Mouse (Mus musculus): ENCODE results near the gene Wfdc12.

GRCm38 (mm10) chr2:164183340-164183739 is 7.1 kb downstream of the Wfdc12 start:
- TF ChIP-seq CTCF (IDR thresholded peaks at IDR 0.05; ENCODE audit: insufficient read depth, low read length) (no peak), POLR2A (IDR thresholded peaks at IDR 0.05; ENCODE audit: borderline replicate concordance, extremely low read depth, low read depth, low read length) (no peak)

Measured in lung, adult 2 months (tissue).